Comparison of ENCODE assay signal across 22 mouse cellular contexts in genomic region chr7:81666585-81666984, GRCm38 (mm10). TPM values are rescaled to one million over a fixed set of nuclear protein-coding genes. Genes with fewer than 3 reads are reported as not detected.
DNase-seq lines count a peak whose midpoint lies in the region; ATAC-seq and TF ChIP-seq lines count a peak whose summit lies in the region.
"Had no signal": no experiment of that assay in that cellular context is flagged by ENCODE, and none has a peak within 500 bp of the region (broad histone marks: within the 10 kb centered on the region; RNA-seq: fewer than 3 reads in every experiment).

No protein-coding gene starts in this region.

- H3K27ac ChIP-seq in gastrocnemius, adult 2 months: no peak overlapping the region
- H3K27ac ChIP-seq in midbrain, postnatal 0 days (ENCODE audit: low read depth, low read length): no peak overlapping the region
- H3K27ac ChIP-seq: embryonic facial prominence, embryonic 15.5 days; forebrain, embryonic 10.5 days; heart, embryonic 15.5 days; hindbrain, embryonic 13.5 days; hindbrain, postnatal 0 days had no signal

- no peak for TF ChIP-seq CTCF in gastrocnemius, adult 2 months (IDR thresholded peaks at IDR 0.05)
- no peak for TF ChIP-seq CTCF in G1E (IDR thresholded peaks at IDR 0.05; ENCODE audit: low read depth, low read length)
- TF ChIP-seq CTCF in midbrain, postnatal 0 days (IDR thresholded peaks at IDR 0.05): no peak

- 90% methylated on average over 9 of the region's 9 CpGs for WGBS in midbrain, postnatal 0 days

- peak; percentile 50 for ATAC-seq in G1E (ENCODE audit: extremely low read depth, insufficient number of reproducible peaks, low FRiP score, poor library complexity, severe bottlenecking)
- ATAC-seq in common myeloid progenitor, adult 5-6 weeks (replicated peaks; ENCODE audit: low read depth, poor library complexity, severe bottlenecking): peak; percentile 63
- 0 out of 2 replicates have a peak, but pooled peaks have one; percentile 27 for ATAC-seq in monocyte, adult 5-6 weeks (replicated peaks; ENCODE audit: insufficient number of reproducible peaks, low FRiP score, low TSS enrichment, poor library complexity, severe bottlenecking)
- no peak for ATAC-seq in midbrain, postnatal 0 days (ENCODE audit: low FRiP score)
- ATAC-seq: forebrain, embryonic 14.5 days; hindbrain, postnatal 0 days had no signal

- H3K4me3 ChIP-seq in gastrocnemius, adult 2 months: no peak overlapping the region
- no peak overlapping the region for H3K4me3 ChIP-seq in G1E (ENCODE audit: low read depth, low read length)
- H3K4me3 ChIP-seq in midbrain, postnatal 0 days (ENCODE audit: low read depth, low read length): no peak overlapping the region
- H3K4me3 ChIP-seq: embryonic facial prominence, embryonic 15.5 days; erythroblast, embryonic 14.5 days; forebrain, embryonic 10.5 days; heart, embryonic 15.5 days; hindbrain, embryonic 13.5 days had no signal

- peaks cover 19% of the 10 kb centered on the region for H3K36me3 ChIP-seq in G1E (replicated peaks)
- H3K36me3 ChIP-seq in midbrain, postnatal 0 days (ENCODE audit: insufficient read depth, low read length): no peaks in the 10 kb centered on the region
- H3K36me3 ChIP-seq: embryonic facial prominence, embryonic 15.5 days; forebrain, embryonic 10.5 days; heart, embryonic 15.5 days; hindbrain, embryonic 13.5 days had no signal

- no peaks in the 10 kb centered on the region for H3K27me3 ChIP-seq in G1E (ENCODE audit: insufficient read depth, low read length)
- H3K27me3 ChIP-seq in midbrain, postnatal 0 days (ENCODE audit: insufficient read depth, low read length): no peaks in the 10 kb centered on the region
- H3K27me3 ChIP-seq: embryonic facial prominence, embryonic 15.5 days; heart, embryonic 15.5 days; hindbrain, embryonic 13.5 days had no signal

- intact Hi-C loops in gastrocnemius, adult 2 months (cut with DNase I): no loop called here

- no peak overlapping the region for H3K9ac ChIP-seq in midbrain, postnatal 0 days (replicated peaks; ENCODE audit: low read length, poor library complexity, severe bottlenecking)
- H3K9ac ChIP-seq: embryonic facial prominence, embryonic 15.5 days; heart, embryonic 15.5 days; hindbrain, embryonic 13.5 days had no signal

- no peaks in the 10 kb centered on the region for H3K9me3 ChIP-seq in G1E (replicated peaks)
- no peaks in the 10 kb centered on the region for H3K9me3 ChIP-seq in midbrain, postnatal 0 days (ENCODE audit: low read length)
- H3K9me3 ChIP-seq: embryonic facial prominence, embryonic 15.5 days; forebrain, embryonic 10.5 days; heart, embryonic 15.5 days; hindbrain, embryonic 13.5 days had no signal

- peaks cover 32% of the 10 kb centered on the region for H3K4me1 ChIP-seq in G1E (ENCODE audit: insufficient read depth, low read depth, low read length)
- no peaks in the 10 kb centered on the region for H3K4me1 ChIP-seq in midbrain, postnatal 0 days (ENCODE audit: insufficient read depth, low read length)
- H3K4me1 ChIP-seq: embryonic facial prominence, embryonic 15.5 days; forebrain, embryonic 10.5 days; hindbrain, embryonic 13.5 days had no signal

- H3K4me2 ChIP-seq in midbrain, postnatal 0 days (ENCODE audit: low read depth, low read length, poor library complexity, severe bottlenecking): no peak overlapping the region
- H3K4me2 ChIP-seq: embryonic facial prominence, embryonic 15.5 days; heart, embryonic 11.5 days; heart, embryonic 15.5 days; hindbrain, embryonic 13.5 days had no signal

- peak; percentile 31 for DNase-seq in gastrocnemius, adult 2 months
- no peak for DNase-seq in gastrocnemius, postnatal 25 days
- DNase-seq in G1E (ENCODE audit: low spot score): no peak
- no peak for DNase-seq in midbrain, postnatal 0 days (ENCODE audit: low spot score)
- no peak for DNase-seq in right cerebral cortex, postnatal 25 days
- no peak for DNase-seq in T-cell, adult 2 months (ENCODE audit: low spot score)
- DNase-seq: adrenal gland, postnatal 10 days; cerebellum, adult 18-20 months; cerebellum, adult 9-11 months; cerebellum, postnatal 36 days; gastrocnemius, postnatal 14 days; heart, postnatal 14 days had no signal

RNA-seq across cellular contexts. Expression of gene Homer2, which starts 40.7 kb away (rescaled TPM):
- total RNA-seq in gastrocnemius, adult 2 months (2021): 100 to 1,000 TPM in 1 of 2 experiments, 10 to 100 TPM in 1; 39.9 to 102 TPM
- 10 to 100 TPM; 38.5 to 70.4 TPM for total RNA-seq in gastrocnemius, postnatal 25 days (2021)
- total RNA-seq in G1E (2014; fragmentation: Nextera tagmentation) (24.6 and 35.9 TPM in 2 replicates), G1E (2017) (32.5 and 45.9 TPM in 2 replicates)
- 37.3 and 50.6 TPM in 2 replicates for polyA plus RNA-seq in G1E (2012)
- total RNA-seq in common myeloid progenitor, adult 5-6 weeks (2017): 0.78 TPM in 2 replicates
- 0.29 TPM in 1 of 3 replicates, not detected in the others for total RNA-seq in monocyte, adult 5-6 weeks (2017)
- 23.7 and 25.6 TPM in 2 replicates for total RNA-seq in midbrain, postnatal 0 days (2014; rRNA removed)
- polyA plus RNA-seq in midbrain, postnatal 0 days (2015; fragmentation: Nextera tagmentation; extraction: Ambion mirVana): 23.5 and 29.5 TPM in 2 replicates

Comparison
In these comparisons a context has a peak if more than half of its experiments do, and no peak if none do; other contexts are left out.
1. RNA of gene Homer2, which starts 40.7 kb away (total RNA-seq): 39.9 to 102 TPM in gastrocnemius, adult 2 months, 38.5 to 70.4 TPM in gastrocnemius, postnatal 25 days, 24.6 to 45.9 TPM in G1E and 23.7 to 25.6 TPM in midbrain, postnatal 0 days; 0.78 TPM in common myeloid progenitor, adult 5-6 weeks and 0.29 TPM in monocyte, adult 5-6 weeks; every median in the first group is over 10 times any median in the second.